Mouse (Mus musculus) liver, adult 2 months (tissue): ENCODE results near the gene Eps8.

Source experiments
- CTCF ChIP-seq: fragments of 200-500 bp; IDR thresholded peaks from 2 replicates; pipeline ENCODE4 v1.5.1; 2011; ENCODE audit warnings: low read depth, low read length, control low read depth
- POLR2A ChIP-seq: fragments of 200-500 bp; IDR thresholded peaks from 2 replicates; pipeline ENCODE4 v1.6.1; 2011; ENCODE audit warnings: low read length, control low read depth; ENCODE audit not compliant: insufficient read depth; ENCODE audit errors: extremely low read depth

GRCm38 (mm10) chr6:137565454-137565853 is 89.2 kb downstream of the Eps8 start:
- TF ChIP-seq CTCF (no peak), POLR2A (no peak)
